Mouse (Mus musculus) heart, adult 2 months (tissue): ENCODE data around the gene Kcnq1. TPM values are rescaled to one million over a fixed set of nuclear protein-coding genes. Genes with fewer than 3 reads are reported as not detected.

Source experiments
- DNase-seq, 2 experiments: peaks; one replicate each; pipeline ENCODE4 v3.0.0; 2021
- H3K27ac ChIP-seq: fragments of 200-600 bp; 2 replicates; pipeline ENCODE4 v1.8.1; 2022
- H3K27me3 ChIP-seq: fragments of 200-500 bp; 2 replicates; pipeline ENCODE4 v1.6.1; 2012; ENCODE audit warnings: mild to moderate bottlenecking, low read length, inconsistent platforms, mixed read lengths; ENCODE audit not compliant: control insufficient read depth, insufficient read depth
- H3K36me3 ChIP-seq: fragments of 200-500 bp; 2 replicates; pipeline ENCODE4 v1.6.1; 2012; ENCODE audit warnings: low read length, inconsistent platforms; ENCODE audit not compliant: control insufficient read depth, insufficient read depth
- H3K4me1 ChIP-seq: fragments of 200-500 bp; 2 replicates; pipeline ENCODE4 v1.6.1; 2011; ENCODE audit warnings: low read length; ENCODE audit not compliant: control insufficient read depth, insufficient read depth
- H3K4me3 ChIP-seq: fragments of 200-600 bp; 2 replicates; pipeline ENCODE4 v1.8.1; 2022
- H3K79me2 ChIP-seq: fragments of 200-500 bp; replicated peaks from 2 replicates; pipeline ENCODE4 v1.6.1; 2012; ENCODE audit warnings: mild to moderate bottlenecking, inconsistent platforms, low read length, moderate library complexity, mixed read lengths; ENCODE audit not compliant: control insufficient read depth, insufficient read depth
- H3K9ac ChIP-seq: fragments of 200-500 bp; 2 replicates; pipeline ENCODE4 v1.6.1; 2012; ENCODE audit warnings: low read depth, mild to moderate bottlenecking, control low read depth, inconsistent platforms, low read length, mixed read lengths
- CTCF ChIP-seq: fragments of 200-600 bp; IDR thresholded peaks from 2 replicates; pipeline ENCODE4 v1.8.1; 2022; ENCODE audit warnings: antibody characterized with exemption, mild to moderate bottlenecking, moderate library complexity
- EP300 ChIP-seq: fragments of 200-500 bp; IDR thresholded peaks from 2 replicates; pipeline ENCODE4 v1.6.1; 2011; ENCODE audit warnings: low read depth, low read length, control low read depth; ENCODE audit not compliant: insufficient read depth
- POLR2A ChIP-seq: fragments of 200-500 bp; IDR thresholded peaks from 2 replicates; pipeline ENCODE4 v1.6.1; 2011; ENCODE audit warnings: mild to moderate bottlenecking, low read depth, low read length, control low read depth; ENCODE audit not compliant: insufficient read depth
- WGBS: fragments of 180-500 bp; shearing (Covaris S2); methylation state at CpG from one replicate; pipeline ENCODE4 v1.1.7; 2018; 5-methylcytosine and 5-hydroxymethylcytosine counted together
- intact Hi-C: fragments of 180-260 bp; cut with DNase I; formaldehyde crosslinking; loops from one replicate; pipeline ENCODE4 v1.15.1; 2025
- polyA plus RNA-seq: library from polyadenylated mRNA; depleted of rRNA; stranded (reverse); fragments of >200 nt; gene quantifications from 2 replicates; pipeline ENCODE4 v1.2.3, GENCODE M21; 2012
- total RNA-seq, 2 experiments: library from RNA; stranded (reverse); gene quantifications; 2 replicates each; pipeline ENCODE4 v1.2.3; 2021

Kcnq1 gene
- total and polyA plus RNA-seq, 3 experiments: 32.4 to 42.0 (median 34.2) TPM

GRCm38 (mm10) chr7:143305808-143306207, 199.6 kb downstream of the Kcnq1 start:
- no peak for TF ChIP-seq POLR2A
- TF ChIP-seq EP300: no peak
- TF ChIP-seq CTCF: no peak
- no peak for DNase-seq
- intact Hi-C loops: no loop called here
- Histone ChIP-seq H3K9ac (no peak overlapping the region), H3K4me3 (no peak overlapping the region), H3K4me1 (no peaks in the 10 kb centered on the region; the same call in 1 of the 2 replicates), H3K27ac (no peak overlapping the region), H3K79me2 (no peaks in the 10 kb centered on the region), H3K36me3 (no peaks in the 10 kb centered on the region), H3K27me3 (no peaks in the 10 kb centered on the region)
- 57% methylated on average over 10 of the region's 10 CpGs for WGBS

- Histone ChIP-seq H3K27ac (no peak overlapping the region), H3K4me3 (no peak overlapping the region), H3K4me1 (peaks cover 3% of the 10 kb centered on the region; the same call in 1 of the 2 replicates), H3K36me3 (no peaks in the 10 kb centered on the region), H3K9ac (no peak overlapping the region), H3K79me2 (no peaks in the 10 kb centered on the region), H3K27me3 (no peaks in the 10 kb centered on the region)
- TF ChIP-seq POLR2A (no peak), CTCF (no peak), EP300 (no peak)
- DNase-seq: no peak
- intact Hi-C loops: no loop called here
- WGBS: 100% methylated on average over 1 of the region's 1 CpGs
These were observed 201.8 kb downstream of the Kcnq1 start for GRCm38 (mm10) chr7:143308001-143308400.

GRCm38 (mm10) chr7:143310311-143310710, 204.1 kb downstream of the Kcnq1 start:
- H3K9ac ChIP-seq: no peak overlapping the region
- H3K36me3 ChIP-seq: no peaks in the 10 kb centered on the region
- no peak overlapping the region for H3K27ac ChIP-seq
- no peak overlapping the region for H3K4me3 ChIP-seq
- H3K79me2 ChIP-seq: no peaks in the 10 kb centered on the region
- TF ChIP-seq CTCF (no peak), POLR2A (no peak)
- peaks cover 11% of the 10 kb centered on the region for H3K4me1 ChIP-seq
- WGBS: 33% methylated on average over 3 of the region's 3 CpGs
- no peaks in the 10 kb centered on the region for H3K27me3 ChIP-seq
- intact Hi-C loops: no loop called here
- DNase-seq: no peak

- Histone ChIP-seq H3K27ac (no peak overlapping the region), H3K9ac (no peak overlapping the region), H3K36me3 (no peaks in the 10 kb centered on the region), H3K79me2 (no peaks in the 10 kb centered on the region), H3K4me3 (no peak overlapping the region), H3K27me3 (no peaks in the 10 kb centered on the region), H3K4me1 (peaks cover 11% of the 10 kb centered on the region)
- TF ChIP-seq EP300 (no peak), POLR2A (no peak), CTCF (no peak)
- intact Hi-C loops: no loop called here
- DNase-seq: no peak
- WGBS: 88% methylated on average over 8 of the region's 8 CpGs
These were observed 204.7 kb downstream of the Kcnq1 start for GRCm38 (mm10) chr7:143310847-143311246.

- WGBS: 73% methylated on average over 7 of the region's 7 CpGs
- no peak overlapping the region for H3K4me3 ChIP-seq
- no peak overlapping the region for H3K9ac ChIP-seq
- no peaks in the 10 kb centered on the region for H3K36me3 ChIP-seq
- intact Hi-C loops: no loop called here
- no peak for DNase-seq
- H3K79me2 ChIP-seq: no peaks in the 10 kb centered on the region
- no peak overlapping the region for H3K27ac ChIP-seq
- H3K27me3 ChIP-seq: no peaks in the 10 kb centered on the region
- H3K4me1 ChIP-seq: peaks cover 11% of the 10 kb centered on the region
- TF ChIP-seq CTCF (no peak), EP300 (no peak), POLR2A (no peak)
These were observed 205.3 kb downstream of the Kcnq1 start for GRCm38 (mm10) chr7:143311471-143311870.

- Histone ChIP-seq H3K27me3 (no peaks in the 10 kb centered on the region), H3K4me3 (no peak overlapping the region), H3K9ac (no peak overlapping the region), H3K36me3 (no peaks in the 10 kb centered on the region), H3K79me2 (no peaks in the 10 kb centered on the region), H3K27ac (no peak overlapping the region; the same call in 1 of the 2 replicates), H3K4me1 (peaks cover 11% of the 10 kb centered on the region)
- intact Hi-C loops: no loop called here
- 31% methylated on average over 11 of the region's 11 CpGs for WGBS
- no peak for TF ChIP-seq CTCF
- no peak for TF ChIP-seq EP300
- no peak for TF ChIP-seq POLR2A
- peak; percentile 85 to 86 for DNase-seq
These were observed 207.6 kb downstream of the Kcnq1 start for GRCm38 (mm10) chr7:143313572-143314319.
